Mouse (Mus musculus): ENCODE data around the gene Col23a1. TPM values are rescaled to one million over a fixed set of nuclear protein-coding genes. Genes with fewer than 3 reads are reported as not detected.
A peak's percentile ranks its signal among the peaks of the same experiment; 100 is the strongest.
"Not testable (repeated sequence)": the region's sequence is repeated elsewhere in the genome, so short reads cannot be mapped to it uniquely, and the experiment has no call there.

Gene Col23a1
- polyA plus RNA-seq, 1 experiment from 2014 or later: 15.9 TPM

DNA sequence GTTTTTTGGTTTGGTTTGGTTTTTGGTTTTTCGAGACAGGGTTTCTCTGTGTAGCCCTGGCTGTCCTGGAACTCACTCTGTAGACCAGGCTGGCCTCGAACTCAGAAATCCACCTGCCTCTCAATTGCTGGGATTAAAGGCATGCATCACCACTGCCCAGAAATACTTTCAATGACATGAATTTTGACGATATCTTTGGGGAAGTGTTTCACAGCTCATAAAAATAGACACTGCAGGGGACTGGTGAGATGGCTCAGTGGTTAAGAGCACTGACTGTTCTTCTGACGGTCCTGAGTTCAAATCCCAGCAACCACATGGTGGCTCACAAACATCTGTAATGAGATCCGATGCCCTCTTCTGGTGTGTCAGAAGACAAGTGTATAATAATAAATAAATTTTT lies 320.2 kb downstream of the Col23a1 start:
- H3K36me3 ChIP-seq; H3K9me3 ChIP-seq (replicated peaks); ATAC-seq (ENCODE audit: low FRiP score); H3K4me3 ChIP-seq; H3K27ac ChIP-seq; H3K9ac ChIP-seq; H3K27me3 ChIP-seq; H3K4me2 ChIP-seq (replicated peaks): not testable (repeated sequence)
- peaks cover 10% of the 10 kb centered on the region for H3K4me1 ChIP-seq
- WGBS: 86% methylated on average over 5 of the region's 5 CpGs

DNA sequence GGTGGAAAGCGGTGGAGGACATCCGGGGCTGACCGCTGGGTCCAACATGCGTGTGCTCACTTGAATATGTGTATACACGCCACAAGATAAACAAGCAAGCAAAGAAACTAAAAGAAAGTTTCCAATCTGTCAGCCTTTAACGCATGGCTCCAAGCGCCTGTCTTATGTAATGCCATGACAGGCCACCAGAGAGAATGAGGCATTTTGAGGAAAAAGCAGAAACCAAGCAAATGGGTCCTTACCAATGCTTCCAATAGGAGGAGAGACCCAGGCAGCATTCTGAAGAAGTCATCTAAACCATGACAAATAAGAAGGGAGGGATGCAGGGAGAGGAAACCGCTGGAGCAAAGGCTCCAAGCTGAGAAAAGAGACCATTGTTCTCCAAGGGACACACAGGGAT lies 324.5 kb downstream of the Col23a1 start:
- Histone ChIP-seq H3K4me2 (replicated peaks) (no peak overlapping the region), H3K9ac (no peak overlapping the region), H3K4me1 (peaks cover 11% of the 10 kb centered on the region), H3K27me3 (no peaks in the 10 kb centered on the region), H3K9me3 (replicated peaks) (no peaks in the 10 kb centered on the region), H3K27ac (no peak overlapping the region), H3K36me3 (no peaks in the 10 kb centered on the region), H3K4me3 (no peak overlapping the region)
- WGBS: 78% methylated on average over 8 of the region's 8 CpGs
- no peak for ATAC-seq (ENCODE audit: low FRiP score)

DNA sequence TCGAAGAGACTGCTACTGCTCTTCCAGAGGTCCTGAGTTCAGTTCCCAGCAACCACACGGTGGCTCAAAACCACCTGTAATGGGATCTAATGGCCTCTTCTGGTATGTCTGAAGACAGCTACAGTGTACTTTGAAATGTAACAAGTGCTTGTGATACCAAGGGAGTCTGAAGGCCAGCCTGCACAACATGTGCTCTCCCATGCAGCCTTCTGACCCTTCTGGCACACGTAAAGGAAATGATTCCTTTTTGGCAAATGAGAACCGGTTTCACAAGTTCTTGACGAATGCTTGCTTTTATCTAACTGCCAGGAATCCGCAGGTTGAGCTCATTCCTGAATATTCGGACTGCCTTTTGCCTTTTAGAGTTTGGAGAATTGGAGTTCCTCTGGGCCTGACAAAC lies 325.4 kb downstream of the Col23a1 start:
- Histone ChIP-seq H3K9me3 (replicated peaks) (no peaks in the 10 kb centered on the region), H3K27ac (no peak overlapping the region), H3K4me1 (peaks cover 13% of the 10 kb centered on the region), H3K4me3 (peak overlapping the region; percentile 27; the same call in 1 of the 2 replicates), H3K36me3 (no peaks in the 10 kb centered on the region), H3K27me3 (no peaks in the 10 kb centered on the region), H3K9ac (peak overlapping the region; percentile 55; the same call in 1 of the 2 replicates), H3K4me2 (replicated peaks) (peak overlapping the region; percentile 59)
- WGBS: 48% methylated on average over 7 of the region's 7 CpGs
- no peak for ATAC-seq (ENCODE audit: low FRiP score)

DNA sequence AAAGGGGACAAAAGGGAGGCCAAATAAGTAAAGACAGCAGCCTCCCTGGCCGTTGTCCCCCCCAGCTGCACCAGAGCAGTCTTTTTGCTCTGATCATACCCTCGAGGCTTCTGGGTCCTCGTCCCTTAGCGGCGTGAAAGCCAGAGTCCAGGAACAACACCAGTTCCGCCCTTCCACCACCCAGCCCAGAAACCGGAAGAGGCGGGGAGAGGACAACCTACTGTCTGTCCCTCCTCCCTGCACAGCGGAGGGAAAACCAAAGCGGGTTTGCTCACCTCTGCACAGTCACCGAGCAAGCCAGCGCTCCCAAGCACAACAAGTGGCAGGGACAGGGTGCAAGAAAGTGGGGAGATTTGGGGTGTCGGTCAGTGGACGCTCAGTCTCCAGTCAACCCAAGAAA lies 325.9 kb downstream of the Col23a1 start:
- WGBS: 8% methylated on average over 14 of the region's 14 CpGs
- H3K27ac ChIP-seq: 0 out of 2 replicates have a peak overlapping the region, but pooled peaks have one; percentile 12
- peak overlapping the region; percentile 59 for H3K4me2 ChIP-seq (replicated peaks)

DNA sequence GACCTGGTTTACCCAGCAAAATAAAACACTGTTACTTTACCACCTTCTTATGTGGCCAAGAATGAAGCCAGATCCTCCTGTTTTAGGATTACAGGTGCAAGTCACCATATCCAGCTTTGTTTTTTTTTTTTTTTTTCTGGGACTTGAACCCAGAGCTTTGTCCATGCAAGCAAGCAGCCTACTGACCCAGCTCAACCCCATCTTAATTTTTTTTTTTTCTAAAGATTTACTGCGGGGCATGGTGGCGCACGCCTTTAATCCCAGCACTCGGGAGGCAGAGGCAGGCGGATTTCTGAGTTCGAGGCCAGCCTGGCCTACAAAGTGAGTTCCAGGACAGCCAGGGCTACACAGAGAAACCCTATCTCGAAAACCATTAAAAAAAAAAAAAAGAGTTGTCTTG lies 326.4 kb downstream of the Col23a1 start:
- Histone ChIP-seq H3K9ac (peak overlapping the region; percentile 55; the same call in 1 of the 2 replicates), H3K4me1 (peaks cover 22% of the 10 kb centered on the region), H3K4me3 (peak overlapping the region; percentile 27; the same call in 1 of the 2 replicates), H3K4me2 (replicated peaks) (peak overlapping the region; percentile 59; the same call in 1 of the 2 replicates)
- not testable (repeated sequence) for H3K9me3 ChIP-seq (replicated peaks); H3K27ac ChIP-seq; ATAC-seq (ENCODE audit: low FRiP score); H3K36me3 ChIP-seq; H3K27me3 ChIP-seq
- 92% methylated on average over 7 of the region's 7 CpGs for WGBS

More for the DNA sequence above, 325.9 kb downstream of the Col23a1 start:
- no peaks in the 10 kb centered on the region for H3K27me3 ChIP-seq
- no peak for ATAC-seq (ENCODE audit: low FRiP score)
- no peaks in the 10 kb centered on the region for H3K9me3 ChIP-seq (replicated peaks)
- no peaks in the 10 kb centered on the region for H3K36me3 ChIP-seq
- peak overlapping the region; percentile 27 for H3K4me3 ChIP-seq
- H3K9ac ChIP-seq: peak overlapping the region; percentile 55; the same call in 1 of the 2 replicates
- peaks cover 17% of the 10 kb centered on the region for H3K4me1 ChIP-seq

DNA sequence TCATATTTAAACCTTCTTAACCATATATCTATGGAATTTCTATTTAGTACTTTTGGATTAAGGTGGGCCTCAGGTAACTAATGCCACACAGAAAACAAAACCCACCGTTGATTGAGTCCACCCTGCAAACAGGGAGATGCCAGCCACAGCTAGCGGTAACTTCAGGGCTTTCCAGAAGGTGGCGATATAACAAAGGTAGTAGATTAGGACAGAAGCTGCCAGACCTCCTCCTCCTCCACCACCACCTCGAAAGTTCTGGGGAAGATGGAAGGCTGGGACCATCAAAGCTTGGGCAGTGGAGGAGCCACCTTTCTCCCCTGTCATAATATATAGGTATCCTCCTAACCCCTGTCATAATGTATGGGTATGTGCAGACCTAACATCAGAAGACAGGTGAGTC lies 328.0 kb downstream of the Col23a1 start:
- no peak for ATAC-seq (ENCODE audit: low FRiP score)
- Histone ChIP-seq H3K27ac (no peak overlapping the region), H3K4me2 (replicated peaks) (no peak overlapping the region), H3K9me3 (replicated peaks) (no peaks in the 10 kb centered on the region), H3K36me3 (peaks cover 9% of the 10 kb centered on the region), H3K4me1 (peaks cover 26% of the 10 kb centered on the region), H3K9ac (no peak overlapping the region), H3K4me3 (no peak overlapping the region), H3K27me3 (no peaks in the 10 kb centered on the region)
- WGBS: 4% methylated on average over 4 of the region's 4 CpGs

DNA sequence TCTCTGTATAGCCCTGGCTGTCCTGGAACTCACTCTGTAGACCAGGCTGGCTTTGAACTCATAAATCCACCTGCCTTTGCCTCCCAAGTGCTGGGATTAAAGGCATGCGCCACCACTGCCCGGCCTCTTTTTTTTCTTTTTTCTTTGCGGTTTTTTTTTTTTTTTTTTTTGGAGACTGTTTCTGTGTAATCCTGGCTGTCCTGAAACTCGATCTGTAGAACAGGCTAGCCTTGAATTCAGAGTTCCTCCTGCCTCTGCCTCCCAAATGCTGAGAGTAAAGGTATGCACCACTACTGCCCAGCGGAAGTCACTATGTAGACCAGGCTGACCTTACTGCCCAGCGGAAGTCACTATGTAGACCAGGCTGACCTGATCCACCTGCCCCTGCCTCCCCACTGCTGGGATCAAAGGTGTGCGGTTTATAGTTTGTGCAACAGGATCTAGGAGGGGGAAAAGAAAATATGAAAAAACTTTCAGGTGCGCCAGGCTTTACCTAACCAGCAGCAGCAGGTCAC lies 329.2 kb downstream of the Col23a1 start:
- H3K9ac ChIP-seq: no peak overlapping the region
- peaks cover 26% of the 10 kb centered on the region for H3K4me1 ChIP-seq
- ATAC-seq (ENCODE audit: low FRiP score): no peak
- no peak overlapping the region for H3K27ac ChIP-seq
- no peaks in the 10 kb centered on the region for H3K9me3 ChIP-seq (replicated peaks)
- peaks cover 21% of the 10 kb centered on the region for H3K36me3 ChIP-seq
- WGBS: 52% methylated on average over 7 of the region's 8 CpGs
- peak overlapping the region; percentile 90 for H3K4me3 ChIP-seq
- no peaks in the 10 kb centered on the region for H3K27me3 ChIP-seq
- peak overlapping the region; percentile 81 for H3K4me2 ChIP-seq (replicated peaks)

DNA sequence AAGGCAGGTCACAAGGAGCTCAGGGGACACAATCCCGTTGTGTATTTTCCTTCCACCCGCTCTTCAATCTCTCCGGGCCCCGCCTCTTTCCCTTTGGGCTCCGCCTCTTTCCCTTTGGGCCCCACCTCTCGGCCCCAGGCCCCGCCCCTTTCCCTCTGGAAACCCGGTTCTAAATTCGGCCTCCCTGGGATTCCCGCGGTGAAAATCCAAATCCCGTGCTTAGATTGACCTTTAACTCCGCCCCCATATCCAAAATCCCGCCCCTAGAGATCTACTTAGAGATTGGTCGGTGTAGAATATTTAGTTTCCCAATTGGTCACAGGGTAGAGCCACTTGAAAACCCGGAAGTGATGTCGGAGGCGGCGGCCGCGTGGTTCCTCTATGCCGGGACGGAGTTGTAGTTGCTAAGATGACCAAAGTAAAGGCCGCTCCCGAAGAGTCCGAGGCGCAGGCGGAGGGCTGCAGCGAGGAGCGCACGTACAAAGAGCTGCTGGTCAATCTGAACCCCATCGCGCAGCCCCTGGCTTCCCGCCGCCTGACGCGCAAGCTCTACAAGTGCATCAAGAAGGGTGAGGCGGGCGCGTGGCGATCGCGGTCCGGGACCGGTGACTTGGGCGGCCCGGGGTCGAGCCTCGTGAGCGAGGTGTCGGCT lies 329.8 kb downstream of the Col23a1 start, which contains the start of gene Nhp2:
Nhp2 (plus strand) TSS at position 327 of the 652 bp plus-strand sequence.
- H3K9ac ChIP-seq: peak within 1 kb of the TSS; percentile 70
- no peaks in the 10 kb centered on the region for H3K27me3 ChIP-seq
- H3K27ac ChIP-seq: no peak within 1 kb of the TSS
- H3K4me2 ChIP-seq (replicated peaks): peak within 1 kb of the TSS; percentile 81
- WGBS: under 1% methylated on average over 51 of the region's 51 CpGs
- H3K36me3 ChIP-seq: peaks cover 27% of the 10 kb centered on the region
- peaks cover 26% of the 10 kb centered on the region for H3K4me1 ChIP-seq
- peak within 1 kb of the TSS; percentile 90 for H3K4me3 ChIP-seq
- H3K9me3 ChIP-seq (replicated peaks): no peaks in the 10 kb centered on the region
- peak; percentile 95 for ATAC-seq (ENCODE audit: low FRiP score)

DNA sequence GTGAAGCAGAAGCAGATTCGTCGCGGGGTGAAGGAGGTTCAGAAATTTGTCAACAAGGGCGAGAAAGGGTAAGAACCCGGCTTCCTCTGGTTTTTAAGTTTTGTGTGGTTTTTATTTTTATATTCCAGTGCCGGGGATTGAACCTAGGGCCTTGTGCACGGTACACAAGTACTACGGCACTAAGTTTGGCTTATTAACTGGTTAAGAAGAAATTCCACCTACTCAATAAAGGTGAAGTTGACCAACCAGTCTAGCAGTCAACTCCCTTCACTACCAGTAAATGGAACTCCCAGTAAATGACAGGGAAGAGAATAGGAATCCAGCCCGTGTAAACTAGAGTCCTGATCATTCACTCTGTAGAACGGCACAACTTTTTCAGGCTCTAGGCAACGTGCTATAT lies 330.4 kb downstream of the Col23a1 start:
- Histone ChIP-seq H3K4me3 (peak overlapping the region; percentile 90), H3K4me1 (peaks cover 25% of the 10 kb centered on the region), H3K4me2 (replicated peaks) (peak overlapping the region; percentile 81), H3K27me3 (no peaks in the 10 kb centered on the region), H3K9me3 (replicated peaks) (no peaks in the 10 kb centered on the region), H3K9ac (peak overlapping the region; percentile 70), H3K27ac (no peak overlapping the region), H3K36me3 (peaks cover 33% of the 10 kb centered on the region)
- ATAC-seq (ENCODE audit: low FRiP score): no peak
- under 1% methylated on average over 11 of the region's 11 CpGs for WGBS

DNA sequence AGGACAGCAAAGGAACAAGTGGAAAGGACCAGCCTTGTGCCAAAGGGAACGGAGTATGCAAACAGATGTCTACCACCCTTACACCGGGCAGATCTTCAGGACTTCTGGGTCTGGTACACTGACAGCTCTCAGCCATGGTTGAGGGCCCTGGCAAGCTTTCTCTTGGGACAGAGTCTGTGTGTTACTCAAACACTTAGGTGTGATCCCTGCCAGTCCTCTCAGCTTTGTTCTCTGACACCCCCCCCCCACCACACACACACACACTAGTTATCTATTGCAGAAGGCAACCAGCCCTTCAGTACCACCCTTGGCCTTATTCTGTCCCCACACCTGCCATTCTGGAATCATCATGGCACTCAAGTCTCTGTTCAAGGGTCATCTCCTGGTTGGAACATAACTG lies 332.1 kb downstream of the Col23a1 start:
- H3K27me3 ChIP-seq: no peaks in the 10 kb centered on the region
- H3K9me3 ChIP-seq (replicated peaks): no peaks in the 10 kb centered on the region
- WGBS: 96% methylated on average over 2 of the region's 2 CpGs
- peaks cover 49% of the 10 kb centered on the region for H3K36me3 ChIP-seq
- H3K4me3 ChIP-seq: no peak overlapping the region
- no peak overlapping the region for H3K27ac ChIP-seq
- peaks cover 15% of the 10 kb centered on the region for H3K4me1 ChIP-seq
- H3K9ac ChIP-seq: no peak overlapping the region
- ATAC-seq (ENCODE audit: low FRiP score): no peak
- no peak overlapping the region for H3K4me2 ChIP-seq (replicated peaks)

DNA sequence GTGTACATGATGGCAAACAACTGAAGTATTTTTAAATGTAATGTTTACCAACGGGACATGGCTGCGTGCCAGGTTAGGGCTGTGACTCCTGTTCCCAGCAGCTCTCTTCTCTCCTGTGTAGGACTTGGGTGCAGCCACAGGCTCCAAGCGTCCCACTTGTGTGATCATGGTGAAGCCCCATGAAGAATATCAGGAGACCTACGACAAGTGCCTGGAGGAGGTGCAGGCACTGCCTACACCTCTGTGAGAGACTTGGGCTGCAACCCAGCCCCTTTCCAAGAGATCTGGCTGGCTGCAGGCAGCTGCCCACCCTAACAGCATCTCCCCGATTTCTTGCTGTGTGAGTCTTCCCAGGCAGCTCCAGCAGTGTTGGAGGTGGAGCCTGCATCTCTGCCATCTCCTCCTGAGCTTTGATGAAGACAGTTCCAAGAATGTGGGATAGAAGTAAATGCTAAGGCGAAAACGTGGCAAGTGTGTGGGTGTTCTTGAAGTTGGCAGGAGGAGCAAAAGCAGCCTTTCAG lies 333.3 kb downstream of the Col23a1 start:
- no peak overlapping the region for H3K9ac ChIP-seq
- no peak overlapping the region for H3K4me2 ChIP-seq (replicated peaks)
- no peak for ATAC-seq (ENCODE audit: low FRiP score)
- no peaks in the 10 kb centered on the region for H3K9me3 ChIP-seq (replicated peaks)
- WGBS: 90% methylated on average over 7 of the region's 7 CpGs
- peaks cover 15% of the 10 kb centered on the region for H3K4me1 ChIP-seq
- peaks cover 61% of the 10 kb centered on the region for H3K36me3 ChIP-seq
- no peaks in the 10 kb centered on the region for H3K27me3 ChIP-seq
- no peak overlapping the region for H3K4me3 ChIP-seq
- H3K27ac ChIP-seq: no peak overlapping the region

DNA sequence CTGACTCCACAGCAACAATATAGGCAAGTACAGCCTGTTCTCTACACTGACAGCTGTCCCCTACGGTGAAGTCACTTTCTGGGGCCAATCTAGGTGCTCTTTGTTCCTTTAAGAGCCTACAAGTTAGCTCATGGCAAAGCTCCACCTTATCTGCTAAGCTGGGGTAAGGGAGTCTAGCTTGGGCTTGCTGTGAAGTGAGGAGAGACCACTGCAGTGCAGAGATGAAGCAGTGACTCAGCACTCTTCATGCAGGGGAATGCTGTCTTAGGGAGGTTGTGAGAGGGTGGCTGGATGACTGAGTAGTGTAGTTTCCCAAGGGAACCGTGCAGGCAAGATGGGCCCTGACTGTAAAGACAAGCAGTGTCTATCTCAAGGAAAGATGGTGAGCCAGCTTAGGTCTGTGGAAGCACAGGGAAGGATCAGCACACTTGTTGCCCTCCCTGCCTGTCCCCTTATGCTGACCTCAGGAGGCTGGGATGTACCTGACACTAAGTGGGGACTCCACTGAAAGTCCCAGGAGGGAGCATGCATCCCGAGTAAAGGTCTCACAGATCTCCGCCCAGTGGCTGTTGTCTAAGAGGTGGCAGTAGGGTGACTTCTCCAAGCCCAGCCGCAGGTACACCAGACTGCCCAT lies 335.6 kb downstream of the Col23a1 start:
- WGBS: 88% methylated on average over 5 of the region's 5 CpGs
- Histone ChIP-seq H3K9ac (no peak overlapping the region), H3K9me3 (replicated peaks) (no peaks in the 10 kb centered on the region), H3K27me3 (no peaks in the 10 kb centered on the region), H3K4me3 (no peak overlapping the region), H3K4me1 (peaks cover 12% of the 10 kb centered on the region), H3K36me3 (peaks cover 77% of the 10 kb centered on the region), H3K27ac (no peak overlapping the region), H3K4me2 (replicated peaks) (no peak overlapping the region)
- ATAC-seq (ENCODE audit: low FRiP score): no peak
